Mouse (Mus musculus): ENCODE measurements at regions not wholly inside any gene's neighbourhood (a gene's known extent, or its start where the extent isn't known, plus 50 kb on each side); places are given as distances from the start of the nearest gene placed in this dataset.

GRCm38 (mm10) chr4:53320735-53321449 lies 119.3 kb upstream of the Slc44a1 start:
- TF ChIP-seq CTCF (IDR thresholded peaks at IDR 0.05; ENCODE audit: extremely low read depth, insufficient read length, insufficient replicate concordance, low read depth, low read length): no peak
- no peak for TF ChIP-seq POLR2A (IDR thresholded peaks at IDR 0.05; ENCODE audit: low read depth, low read length)
